Mouse (Mus musculus) urinary bladder, adult 18-20 months (tissue): ENCODE measurements around the gene Atp5g1.

Experiments
- DNase-seq, 2 experiments: peaks; one replicate each; pipeline ENCODE4 v3.0.0; 2022; ENCODE audit warnings: low spot score in 2 of 2, mixed read lengths in 2 of 2

Gene Atp5g1

DNA sequence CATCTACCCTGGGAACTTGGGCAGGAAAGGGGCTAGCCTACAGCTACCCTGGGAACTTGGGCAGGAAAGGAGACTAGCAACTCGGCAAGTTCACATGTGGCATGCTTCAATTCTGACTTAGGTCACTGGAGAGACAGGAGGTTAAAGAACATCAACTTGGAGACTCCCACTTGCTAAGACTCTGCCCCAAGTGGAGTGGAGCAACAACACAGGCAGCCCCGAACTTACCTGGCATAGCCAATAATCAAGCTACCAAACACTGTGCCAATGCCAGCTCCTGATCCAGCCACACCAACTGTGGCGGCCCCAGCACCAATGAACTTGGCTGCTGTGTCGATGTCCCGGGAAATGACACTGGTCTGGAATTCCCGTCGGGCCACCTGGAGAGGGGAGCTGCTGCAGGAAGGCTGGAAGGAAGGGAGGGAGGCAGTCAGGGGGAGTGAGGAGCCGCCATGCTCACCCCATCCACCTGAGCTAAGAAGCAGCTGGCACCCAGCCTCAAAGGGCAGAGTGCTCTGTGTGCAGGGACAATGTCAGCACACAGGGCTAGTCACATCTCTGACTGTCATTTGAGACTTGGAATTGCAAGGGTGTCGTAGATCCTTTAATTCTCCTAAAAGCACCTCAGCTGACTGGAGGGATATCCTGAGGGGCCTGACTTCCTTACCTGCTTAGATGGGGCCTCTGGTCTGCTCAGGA, 2.0 kb downstream of the Atp5g1 start:
- DNase-seq = no peak

DNA sequence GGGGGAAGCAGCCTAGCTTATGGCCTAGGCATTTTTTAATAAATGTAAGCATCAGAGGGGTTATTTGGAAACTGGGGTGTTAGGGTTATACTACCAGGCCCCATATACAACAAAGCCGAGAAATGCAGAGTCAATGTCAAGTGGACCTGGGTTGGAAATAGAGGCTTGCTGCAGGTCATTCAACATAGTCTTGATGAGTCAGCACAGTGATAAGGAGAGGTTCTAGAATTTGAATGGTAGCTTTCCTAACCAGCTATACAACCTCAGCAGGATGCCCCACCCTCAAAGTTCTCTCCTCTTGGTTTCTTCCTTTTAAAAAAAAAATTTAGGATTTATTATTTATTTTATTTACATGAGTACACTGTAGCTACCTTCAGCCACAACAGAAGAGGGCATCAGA, 4.5 kb downstream of the Atp5g1 start:
- DNase-seq = no peak

DNA sequence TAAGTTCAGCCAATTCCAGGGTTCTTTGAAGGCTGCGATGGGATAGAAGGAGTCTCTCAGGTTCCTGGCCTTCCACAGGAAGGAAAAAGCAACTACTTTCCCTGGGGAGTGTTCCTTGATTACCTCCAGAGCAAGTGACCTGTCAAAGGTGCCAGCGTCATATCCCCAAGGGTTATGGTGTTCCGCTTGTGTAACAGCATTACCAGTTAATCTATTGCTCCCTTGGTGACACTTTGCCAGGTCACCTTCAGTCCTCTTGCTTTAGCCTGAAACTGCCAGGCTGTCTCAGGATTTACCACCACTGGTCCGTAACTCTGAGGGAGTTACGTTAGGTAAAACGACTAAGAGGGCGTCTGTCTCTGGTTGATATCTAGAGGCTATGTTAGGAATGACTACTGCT, 5.1 kb downstream of the Atp5g1 start:
- DNase-seq = no peak

DNA sequence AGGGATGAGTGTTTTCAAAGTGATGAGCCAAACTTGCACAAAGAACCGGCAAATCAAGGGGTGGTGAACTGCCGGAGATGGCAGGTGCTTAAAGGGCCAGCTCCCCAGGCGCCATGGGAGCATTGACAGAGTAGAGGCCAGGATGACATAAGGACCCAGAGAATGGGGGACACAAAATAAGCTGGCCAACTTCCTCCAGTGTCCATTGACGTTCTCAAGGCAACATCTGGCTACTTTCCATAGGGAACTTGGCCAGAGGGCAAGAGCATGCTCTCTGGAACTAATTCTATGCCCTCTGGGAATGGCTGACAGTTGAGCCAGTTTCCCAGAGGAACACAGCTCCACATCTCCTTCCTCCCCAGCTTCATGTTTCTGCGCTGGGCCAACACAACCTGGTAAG, 7.2 kb downstream of the Atp5g1 start:
- DNase-seq = no peak

DNA sequence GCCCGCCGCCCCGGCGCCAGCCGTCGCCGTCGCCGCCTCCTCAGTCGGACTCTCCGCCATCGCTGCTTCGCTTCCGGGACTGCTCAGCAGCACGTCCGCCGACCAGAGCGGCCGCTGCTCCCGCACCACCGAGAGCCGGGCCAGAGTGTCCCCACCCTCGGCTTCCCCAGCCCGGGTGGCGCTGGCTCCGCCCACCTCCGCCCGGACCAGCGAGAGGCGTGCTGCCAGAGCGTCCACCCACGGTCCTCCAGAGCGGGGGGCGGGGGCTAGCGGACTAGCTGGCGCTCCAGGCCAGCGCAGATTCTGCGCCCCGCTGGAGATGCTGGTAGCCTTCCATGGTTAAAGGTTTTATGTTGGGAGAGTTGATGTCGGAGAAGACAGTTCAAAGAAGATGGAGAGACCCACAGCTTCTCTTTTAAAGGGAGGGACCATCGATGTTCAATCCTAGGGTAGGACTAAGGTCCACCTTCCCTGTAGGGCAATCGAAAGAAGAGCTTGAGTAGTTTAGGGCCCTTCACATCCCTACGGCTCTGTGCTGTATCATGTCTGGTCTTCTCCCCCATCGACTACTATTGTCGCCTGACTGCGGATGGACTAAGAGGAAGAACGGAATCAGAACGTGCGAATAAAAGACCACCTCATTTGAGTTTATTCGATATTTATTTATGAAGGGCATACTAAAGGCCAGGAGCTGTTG, 10.1 kb downstream of the Atp5g1 start, which contains the start of gene Ube2z:
Gene Ube2z, minus strand, starts transcription at position 174 of the 697 bp plus-strand sequence.
- DNase-seq = peak; percentile 96 to 98

DNA sequence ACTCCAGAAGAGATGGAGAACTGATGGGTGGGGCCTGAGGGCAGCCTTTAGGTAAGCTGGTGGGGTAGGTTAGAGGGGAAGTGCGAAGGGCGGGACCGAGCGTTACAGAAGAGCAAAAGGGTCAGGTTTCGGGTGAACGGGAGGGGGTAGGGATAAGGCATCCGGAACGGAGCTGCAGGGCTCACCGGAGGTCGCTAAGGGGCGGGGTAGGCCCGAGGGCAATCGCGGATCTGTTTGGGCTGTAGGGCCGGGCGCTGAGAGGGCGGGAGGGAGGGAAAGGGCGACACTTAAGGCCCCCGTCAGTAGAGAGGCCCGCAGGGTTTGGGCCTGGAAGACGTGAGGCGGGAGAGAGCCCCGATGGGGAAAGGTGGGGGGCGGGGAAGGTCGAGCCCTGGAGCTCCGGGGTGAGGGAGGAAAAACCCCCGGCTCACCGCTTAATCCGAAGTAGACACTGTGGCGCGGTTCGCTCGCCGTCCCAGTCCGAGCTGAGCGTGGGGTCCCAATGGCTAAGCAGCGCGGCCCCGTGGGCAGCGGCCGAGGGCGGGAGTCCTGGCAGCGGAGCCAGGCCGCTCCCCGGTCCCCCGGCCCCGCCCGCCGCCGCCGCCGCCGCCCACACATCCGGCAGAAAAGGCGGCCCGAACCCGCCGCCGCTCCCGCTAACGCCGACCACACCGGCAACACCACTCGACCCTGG, 10.8 kb downstream of the Atp5g1 start:
- peak; percentile 30 to 33 for DNase-seq

DNA sequence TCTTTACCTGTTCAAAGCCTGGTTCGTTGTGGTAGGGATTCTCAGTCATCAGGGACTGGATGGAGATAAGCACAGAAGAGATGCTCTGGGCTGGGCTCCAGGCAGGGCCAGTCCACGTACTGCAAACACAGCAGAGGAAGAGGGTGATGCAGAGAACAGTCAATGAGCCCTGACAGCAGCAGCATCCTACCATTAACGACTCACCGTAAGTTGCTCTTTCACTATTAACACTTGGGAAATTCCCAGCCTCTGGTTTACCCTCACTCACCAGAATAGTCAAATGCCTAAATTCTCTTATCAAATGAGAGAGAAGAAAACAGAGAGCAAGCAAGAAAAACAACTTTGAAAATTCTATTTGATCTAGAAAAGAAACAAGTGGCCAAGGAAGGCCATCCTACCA, 17.2 kb downstream of the Atp5g1 start:
- DNase-seq = no peak

DNA sequence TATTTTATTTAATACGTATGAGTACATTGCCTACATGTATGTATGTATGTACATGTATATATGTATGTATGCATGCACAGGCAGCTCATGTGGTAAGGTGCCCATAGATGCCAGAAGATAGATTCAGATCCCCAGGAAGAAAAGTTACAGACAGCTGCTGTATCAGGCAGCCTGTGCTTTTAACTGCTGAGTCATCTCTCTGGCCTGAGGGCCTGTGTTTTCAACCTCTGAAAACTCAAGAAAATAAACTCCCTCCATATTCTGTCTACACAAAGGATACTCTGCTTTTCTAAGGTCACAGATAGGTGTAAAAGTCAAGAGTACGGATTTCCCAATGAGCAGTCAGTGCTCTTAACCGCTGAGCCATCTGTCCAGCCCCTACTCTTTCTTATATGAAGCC, 24.6 kb downstream of the Atp5g1 start:
- no peak for DNase-seq

DNA sequence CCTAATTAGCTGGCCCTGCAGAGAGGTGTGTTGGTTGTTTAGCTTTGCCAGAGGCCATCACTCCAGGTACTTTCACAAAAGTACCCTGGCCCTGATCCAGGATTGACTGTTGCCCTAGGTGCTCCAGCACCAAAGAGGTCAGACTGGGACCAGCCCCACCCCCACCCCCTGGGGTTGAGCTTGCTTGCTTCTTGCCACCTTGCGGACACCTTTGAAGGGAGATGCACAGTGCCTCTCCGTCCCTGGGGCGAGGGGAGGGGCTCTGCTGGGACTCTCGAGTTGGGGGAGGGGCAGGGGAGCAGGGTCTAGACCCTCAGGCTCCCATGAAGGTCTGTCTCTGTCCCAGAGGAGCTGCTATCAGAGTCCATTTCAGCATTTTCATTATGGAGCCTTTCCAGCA, 25.5 kb downstream of the Atp5g1 start:
- DNase-seq = no peak

DNA sequence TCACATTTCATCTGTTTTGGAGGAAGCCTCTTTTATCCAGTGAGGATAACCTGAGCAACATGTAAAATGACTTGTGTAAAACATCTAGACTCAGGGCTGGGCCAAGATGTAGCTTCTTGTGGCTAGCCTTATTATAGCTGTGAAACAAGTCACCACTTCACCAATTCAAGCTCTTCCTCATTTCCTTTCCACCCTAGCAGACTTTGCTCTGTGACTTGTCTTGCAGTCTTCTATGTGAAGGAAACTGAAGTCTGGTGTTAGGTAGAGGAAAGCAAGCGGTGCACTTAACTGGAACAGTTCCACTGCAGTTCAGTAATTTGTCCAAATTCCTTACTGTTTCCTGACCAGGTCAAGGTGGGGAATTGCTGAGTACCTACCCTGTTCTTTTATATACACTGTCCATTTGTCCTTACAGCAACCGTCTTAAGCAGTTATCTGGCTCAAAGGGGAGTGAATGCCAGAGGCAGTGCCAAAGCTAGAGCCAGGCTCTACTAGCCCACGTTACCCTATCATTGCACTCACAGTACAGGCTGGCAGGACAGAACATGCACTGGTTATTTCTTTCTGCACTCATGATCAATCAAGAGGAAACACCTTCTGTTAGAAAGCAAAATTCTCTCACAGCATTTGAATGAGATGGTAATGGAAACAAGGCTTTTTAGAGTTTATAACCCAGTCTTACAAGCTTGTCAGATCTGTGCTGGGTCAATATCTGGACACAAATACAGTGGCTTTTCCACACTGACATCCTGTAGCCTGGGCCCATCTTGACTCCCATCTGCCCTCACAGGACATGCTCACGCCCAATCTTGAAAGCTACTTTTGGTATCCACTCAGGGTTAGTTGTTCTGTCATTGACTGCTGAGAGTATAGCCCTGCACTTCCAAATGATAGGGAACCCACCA, 27.7 kb downstream of the Atp5g1 start:
- no peak for DNase-seq

DNA sequence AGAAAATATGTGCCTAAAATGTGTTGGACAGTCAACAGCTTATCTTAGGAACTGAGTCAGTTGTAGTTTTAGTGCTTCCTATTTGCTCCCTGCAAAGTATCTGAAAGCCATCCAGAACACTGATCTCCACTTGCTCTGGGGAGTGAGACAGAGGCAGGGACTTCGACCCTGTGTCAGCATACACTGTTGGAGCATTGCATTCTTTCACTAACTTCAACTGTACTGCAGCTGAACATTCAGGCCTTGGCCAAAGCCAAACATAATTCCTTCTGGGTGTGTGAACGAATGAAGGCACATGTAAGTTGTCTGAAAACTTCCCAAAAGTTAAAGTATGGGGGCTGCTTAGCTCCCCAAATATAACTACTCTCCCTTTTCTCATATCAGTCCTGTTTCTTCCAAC, 28.7 kb downstream of the Atp5g1 start:
- no peak for DNase-seq

DNA sequence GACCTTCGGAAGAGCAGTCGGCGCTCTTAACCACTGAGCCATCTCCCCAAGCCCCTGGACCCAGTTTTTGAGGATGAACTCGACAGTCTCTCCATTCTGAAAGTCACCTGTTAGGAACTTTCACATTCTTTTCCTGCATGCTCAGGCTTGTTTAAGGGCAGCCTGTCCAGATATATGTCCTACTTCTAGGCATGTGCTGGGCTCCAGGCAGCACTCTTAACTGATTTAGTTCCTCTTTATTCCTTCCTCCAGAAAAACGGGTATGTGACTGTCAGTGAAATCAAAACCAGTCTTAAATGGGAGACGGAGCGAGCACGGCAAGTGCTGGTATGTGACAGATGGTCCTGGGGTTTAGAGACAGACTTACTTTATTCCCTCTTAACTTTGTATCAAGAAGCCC, 29.4 kb downstream of the Atp5g1 start:
- no peak for DNase-seq

DNA sequence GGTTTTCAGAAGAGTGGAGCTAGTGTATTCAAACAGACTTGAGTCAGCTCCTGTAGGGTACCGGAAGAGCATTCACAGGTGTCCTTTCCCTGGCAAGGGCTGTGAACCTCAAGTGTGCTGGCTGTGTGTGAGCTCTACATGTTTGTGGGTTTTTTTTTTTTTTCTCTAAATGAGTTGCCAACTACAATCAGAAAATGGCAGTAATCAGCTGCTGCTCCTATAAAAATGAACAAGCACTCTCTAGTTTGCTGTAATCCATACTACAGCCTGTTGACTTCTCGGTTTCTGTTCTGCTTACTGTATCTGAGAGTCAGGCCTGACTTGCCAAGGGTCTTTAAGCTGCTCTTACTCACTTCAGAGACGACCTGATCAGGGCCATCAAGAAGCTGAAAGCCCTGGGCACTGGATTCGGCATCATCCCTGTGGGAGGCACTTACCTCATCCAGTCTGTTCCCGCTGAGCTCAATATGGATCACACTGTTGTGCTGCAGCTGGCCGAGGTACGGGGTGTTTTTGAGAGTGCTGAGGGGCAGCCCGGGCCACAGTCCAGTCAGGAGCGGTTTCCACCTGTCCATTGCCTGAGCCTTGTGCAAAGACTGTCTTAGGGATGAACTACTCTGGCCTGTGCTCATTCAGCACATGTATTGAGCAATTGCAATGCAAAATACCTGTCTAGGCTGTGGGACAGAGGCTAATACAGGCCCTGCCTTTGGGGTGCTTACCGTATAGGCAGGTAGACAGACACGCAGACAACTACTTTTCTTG, 30.5 kb downstream of the Atp5g1 start:
- no peak for DNase-seq

DNA sequence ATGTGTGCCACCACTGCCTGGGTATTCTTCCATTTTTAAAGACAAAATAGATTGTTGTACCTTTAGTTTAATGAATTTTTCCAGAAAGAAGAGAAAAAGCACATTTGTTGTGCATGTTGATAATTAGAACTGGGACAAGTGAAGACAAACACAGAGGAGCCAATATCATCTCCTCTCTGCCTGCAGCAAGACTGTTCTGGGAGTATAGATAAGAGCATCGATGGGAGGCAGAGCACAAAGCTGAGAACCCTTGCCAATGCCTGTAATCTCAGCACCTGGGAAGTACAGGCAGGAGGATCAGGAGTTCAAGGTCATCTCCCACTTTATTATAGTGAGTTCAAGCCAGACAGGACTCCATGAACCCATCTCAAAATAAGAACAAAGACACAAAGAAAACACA, 36.9 kb downstream of the Atp5g1 start:
- no peak for DNase-seq

DNA sequence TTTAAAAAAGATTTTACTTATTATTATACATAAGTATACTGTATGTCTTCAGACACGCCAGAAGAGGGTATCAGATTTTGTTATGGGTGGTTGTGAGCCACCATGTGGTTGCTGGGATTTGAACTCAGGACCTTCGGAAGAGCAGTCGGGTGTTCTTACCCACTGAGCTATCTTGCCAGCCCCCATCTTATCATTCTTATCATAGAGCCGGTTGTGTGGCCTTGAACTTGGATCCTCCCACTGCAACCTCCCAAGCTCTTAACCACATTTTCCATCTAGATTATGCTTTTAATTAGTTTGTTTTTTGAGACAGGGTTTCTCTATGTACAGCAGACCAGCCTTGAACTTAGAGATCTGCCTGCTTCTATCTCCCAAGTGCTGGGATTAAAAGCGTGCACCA, 38.0 kb downstream of the Atp5g1 start:
- no peak for DNase-seq

DNA sequence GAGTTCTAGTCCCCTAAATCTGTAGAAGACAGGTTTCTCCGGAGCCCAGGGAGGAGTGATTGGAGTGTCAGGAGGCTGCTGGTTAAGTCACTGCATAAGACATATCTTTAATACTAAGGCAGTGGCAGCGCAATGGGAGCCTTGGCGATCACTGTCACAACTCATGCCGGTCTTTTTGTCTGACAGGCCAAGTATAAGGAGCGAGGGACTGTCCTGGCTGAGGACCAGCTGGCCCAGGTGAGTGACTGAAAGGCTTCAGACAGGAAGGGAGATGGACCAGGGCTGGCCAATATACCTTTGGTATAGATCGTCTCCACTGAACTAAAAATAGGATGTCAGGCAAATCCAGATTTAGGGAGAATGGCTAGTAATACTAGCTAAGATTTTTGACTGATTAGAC, 40.3 kb downstream of the Atp5g1 start:
- no peak for DNase-seq

DNA sequence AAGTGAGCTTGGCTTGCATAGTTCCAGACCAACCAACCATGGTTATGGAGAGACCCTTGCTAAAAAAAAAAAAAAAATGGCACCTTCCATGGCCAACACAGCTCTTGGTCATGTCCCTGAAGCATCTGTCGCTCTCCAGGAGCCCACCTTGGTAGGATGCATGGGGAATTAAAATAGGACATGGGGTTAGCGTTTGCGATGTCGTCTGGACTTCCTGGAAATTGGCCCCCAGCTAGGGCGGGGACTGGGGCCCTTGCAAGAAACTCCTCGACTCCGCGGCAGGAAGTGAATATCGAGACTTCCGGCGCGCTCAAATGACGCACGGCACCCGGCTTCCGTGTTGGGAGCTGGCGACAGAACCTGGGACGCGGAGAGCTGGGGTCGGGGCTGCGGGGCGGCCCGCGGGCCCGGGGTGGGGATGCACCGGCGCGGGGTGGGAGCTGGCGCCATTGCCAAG, 40.8 kb downstream of the Atp5g1 start, which contains the start of gene Snf8:
Gene Snf8, plus strand, starts transcription at position 290 of the 457 bp plus-strand sequence.
- peak; percentile 88 to 94 for DNase-seq

DNA sequence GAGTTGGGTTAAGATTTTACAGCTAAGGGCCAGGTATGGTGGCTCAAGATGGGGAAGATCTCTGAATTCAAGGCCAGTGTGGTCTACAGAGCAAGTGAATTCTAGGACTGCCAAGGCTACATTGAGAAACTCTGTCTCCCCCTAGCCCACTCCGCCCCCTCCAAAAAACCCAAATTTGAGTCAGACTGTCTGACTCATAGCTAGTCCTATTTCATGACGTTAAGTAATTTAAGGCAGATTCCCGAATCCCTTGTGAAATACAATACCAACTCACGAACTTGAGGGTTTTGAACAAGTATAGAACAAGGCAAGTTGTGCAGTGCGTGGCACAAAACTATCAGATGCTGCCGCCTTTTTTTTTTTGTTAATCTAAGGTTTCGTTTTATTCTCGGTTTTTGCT, 41.4 kb downstream of the Atp5g1 start:
- DNase-seq = no peak

DNA sequence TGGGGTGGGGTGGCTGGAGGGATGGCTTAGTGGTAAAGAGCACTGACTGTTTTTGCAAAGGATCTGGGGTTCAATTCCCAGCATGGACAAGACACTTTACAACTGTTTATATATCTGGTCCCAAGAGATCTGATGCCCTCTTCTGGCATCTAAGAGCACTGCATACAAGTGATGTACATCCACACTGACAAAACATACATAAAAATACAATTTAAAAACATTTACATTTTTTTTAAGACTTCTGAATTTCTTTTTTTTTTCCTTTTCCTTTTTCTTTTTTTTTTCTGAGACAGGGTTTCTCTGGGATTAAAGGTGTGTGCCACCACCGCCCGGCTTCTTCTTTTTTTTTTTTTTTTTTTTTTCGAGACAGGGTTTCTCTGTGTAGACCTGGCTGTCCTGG, 42.2 kb downstream of the Atp5g1 start:
- no peak for DNase-seq

DNA sequence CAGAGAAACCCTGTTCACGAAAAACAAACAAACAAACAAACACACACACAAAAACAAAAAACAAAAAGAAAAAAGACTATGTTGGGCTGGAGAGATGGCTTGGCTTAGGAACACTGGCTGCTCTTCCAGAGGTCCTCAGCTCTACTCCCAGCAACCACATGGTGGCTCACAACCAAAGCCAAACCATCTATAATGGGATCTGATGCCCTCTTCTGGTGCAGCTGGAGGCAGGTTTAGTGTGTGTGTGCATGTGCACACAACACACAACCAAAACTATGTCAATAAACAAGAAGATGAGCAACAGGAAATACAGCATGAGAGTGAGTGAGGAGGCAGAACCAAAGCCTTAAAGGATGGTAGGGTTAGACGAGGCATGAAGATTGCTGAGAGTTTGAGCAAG, 43.8 kb downstream of the Atp5g1 start:
- DNase-seq = no peak

DNA sequence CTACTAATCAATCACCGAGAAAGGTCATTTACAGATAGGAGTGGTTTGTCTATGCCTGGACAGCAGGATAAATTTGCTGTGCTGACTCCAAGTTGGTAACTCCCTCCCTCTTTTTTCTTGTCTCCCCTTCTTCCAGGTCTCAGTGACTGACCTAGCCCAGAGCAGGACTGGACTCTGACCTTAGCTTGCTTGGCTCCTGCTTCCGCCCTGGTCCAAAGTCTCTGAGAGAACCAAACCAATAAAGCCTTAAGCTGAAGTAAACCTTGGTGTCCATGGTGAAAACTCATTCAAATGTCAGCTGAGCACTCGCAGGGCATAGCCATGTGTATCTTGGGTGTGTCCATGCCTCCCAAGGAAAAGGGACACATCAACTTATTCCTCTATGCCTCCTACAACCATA, 44.9 kb downstream of the Atp5g1 start:
- no peak for DNase-seq
